Mouse (Mus musculus) MEL (cell line): ENCODE measurements around the gene Olfr97. TPM values are rescaled to one million over a fixed set of nuclear protein-coding genes. Genes with fewer than 3 reads are reported as not detected.

Source experiments
- DNase-seq: peaks from one replicate; pipeline ENCODE4 v3.0.0; 2011; ENCODE audit warnings: low read depth, low spot score
- H3K27ac ChIP-seq: 2 replicates; pipeline ENCODE4 v1.5.1; 2012; ENCODE audit warnings: low read depth, mild to moderate bottlenecking, control low read depth, low read length, moderate library complexity; ENCODE audit not compliant: control insufficient read depth
- H3K27me3 ChIP-seq, 2 experiments: fragments of 150-350 bp in 1 of 2; sonication (generic) in 1 of 2; 2 replicates each; pipeline ENCODE4 v1.6.1; 2012; ENCODE audit warnings: low read length in 2 of 2, mild to moderate bottlenecking in 2 of 2, improper control_type of control experiment in 1 of 2, moderate library complexity in 1 of 2; ENCODE audit not compliant: insufficient read depth in 2 of 2, control insufficient read depth in 1 of 2
- H3K36me3 ChIP-seq, 2 experiments: 2 replicates each; pipeline ENCODE4 v1.6.1; 2012 to 2014; ENCODE audit warnings: low read length in 2 of 2, improper control_type of control experiment in 1 of 2, inconsistent platforms in 1 of 2, mild to moderate bottlenecking in 1 of 2; ENCODE audit not compliant: insufficient read depth in 2 of 2, control insufficient read depth in 1 of 2
- H3K4me1 ChIP-seq, 2 experiments: fragments of 150-350 bp in 1 of 2; sonication (generic) in 1 of 2; 2 replicates each; pipeline ENCODE4 v1.6.1; 2012; ENCODE audit warnings: low read length in 2 of 2, improper control_type of control experiment in 1 of 2, mild to moderate bottlenecking in 1 of 2; ENCODE audit not compliant: insufficient read depth in 2 of 2, control insufficient read depth in 1 of 2
- H3K4me3 ChIP-seq, 2 experiments: fragments of 150-350 bp in 1 of 2; sonication (generic) in 1 of 2; 2 replicates each; pipeline ENCODE4 v1.5.1; 2012; ENCODE audit warnings: low read depth in 2 of 2, low read length in 2 of 2, mild to moderate bottlenecking in 2 of 2, moderate library complexity in 2 of 2, control low read depth in 1 of 2, improper control_type of control experiment in 1 of 2; ENCODE audit not compliant: control insufficient read depth in 1 of 2, insufficient read depth in 1 of 2
- H3K79me2 ChIP-seq: 2 replicates; pipeline ENCODE4 v1.6.1; 2012; ENCODE audit warnings: mild to moderate bottlenecking, low read length, moderate library complexity; ENCODE audit not compliant: control insufficient read depth, poor library complexity, insufficient read depth
- H3K9ac ChIP-seq: 2 replicates; pipeline ENCODE4 v1.6.1; 2012; ENCODE audit warnings: low read depth, mild to moderate bottlenecking, control low read depth, low read length, moderate library complexity; ENCODE audit not compliant: control insufficient read depth, poor library complexity, severe bottlenecking
- H3K9me3 ChIP-seq: fragments of 150-350 bp; sonication (generic); replicated peaks from 2 replicates; pipeline ENCODE4 v1.6.1; 2012; ENCODE audit warnings: mild to moderate bottlenecking, low read length, improper control_type of control experiment, moderate library complexity; ENCODE audit not compliant: insufficient read depth
- CHD1 ChIP-seq: IDR thresholded peaks from 2 replicates; pipeline ENCODE4 v1.6.1; 2012; ENCODE audit warnings: low read depth, mild to moderate bottlenecking, inconsistent platforms, low read length, improper control_type of control experiment
- CHD2 ChIP-seq: IDR thresholded peaks from 2 replicates; pipeline ENCODE4 v1.6.1; 2011; ENCODE audit warnings: low read length, improper control_type of control experiment
- CTCF ChIP-seq, 3 experiments: IDR thresholded peaks in 2 of 3; conservative IDR thresholded peaks in 1 of 3; 2 replicates each; pipeline ENCODE4 v1.5.1; 2011 to 2012; ENCODE audit warnings: low read length in 3 of 3, low read depth in 2 of 3, mild to moderate bottlenecking in 2 of 3, improper control_type of control experiment in 1 of 3, inconsistent platforms in 1 of 3, mixed read lengths in 1 of 3, moderate library complexity in 1 of 3; ENCODE audit not compliant: control insufficient read depth in 1 of 3, insufficient read depth in 1 of 3, poor library complexity in 1 of 3, severe bottlenecking in 1 of 3
- E2F4 ChIP-seq: IDR thresholded peaks from 2 replicates; pipeline ENCODE4 v1.6.1; 2011; ENCODE audit warnings: low read depth, low read length, improper control_type of control experiment, borderline replicate concordance
- ELF1 ChIP-seq: IDR thresholded peaks from 2 replicates; pipeline ENCODE4 v1.6.1; 2014; ENCODE audit warnings: low read depth, mild to moderate bottlenecking, inconsistent platforms, low read length, improper control_type of control experiment, moderate library complexity
- EP300 ChIP-seq, 2 experiments: IDR thresholded peaks; 2 replicates each; pipeline ENCODE4 v1.6.1; 2011; ENCODE audit warnings: improper control_type of control experiment in 2 of 2, low read length in 2 of 2, low read depth in 1 of 2, mild to moderate bottlenecking in 1 of 2
- MAFK ChIP-seq: IDR thresholded peaks from 2 replicates; pipeline ENCODE4 v1.6.1; 2011; ENCODE audit warnings: low read depth, mild to moderate bottlenecking, low read length, improper control_type of control experiment, borderline replicate concordance
- MAZ ChIP-seq: IDR thresholded peaks from 2 replicates; pipeline ENCODE4 v1.6.1; 2012; ENCODE audit warnings: low read depth, mild to moderate bottlenecking, inconsistent platforms, low read length, improper control_type of control experiment
- MEF2A ChIP-seq: IDR thresholded peaks from 2 replicates; pipeline ENCODE4 v1.6.1; 2014; ENCODE audit warnings: low read depth, mild to moderate bottlenecking, inconsistent platforms, low read length, improper control_type of control experiment; ENCODE audit not compliant: poor library complexity, insufficient replicate concordance, severe bottlenecking; ENCODE audit errors: extremely low read depth
- MXI1 ChIP-seq: IDR thresholded peaks from 2 replicates; pipeline ENCODE4 v1.6.1; 2011; ENCODE audit warnings: mild to moderate bottlenecking, low read depth, low read length, improper control_type of control experiment
- MYB ChIP-seq: IDR thresholded peaks from 2 replicates; pipeline ENCODE4 v1.6.1; 2011; ENCODE audit warnings: mild to moderate bottlenecking, low read depth, low read length, improper control_type of control experiment
- NELFE ChIP-seq: IDR thresholded peaks from 2 replicates; pipeline ENCODE4 v1.6.1; 2011; ENCODE audit warnings: low read depth, low read length, improper control_type of control experiment
- POLR2AphosphoS2 ChIP-seq: IDR thresholded peaks from 2 replicates; pipeline ENCODE4 v1.6.1; 2011; ENCODE audit warnings: low read length, improper control_type of control experiment
- POLR2AphosphoS5 ChIP-seq: IDR thresholded peaks from 2 replicates; pipeline ENCODE4 v1.6.1; 2012; ENCODE audit warnings: low read depth, borderline replicate concordance, mild to moderate bottlenecking, inconsistent platforms, low read length, moderate library complexity, mixed read lengths
- RAD21 ChIP-seq: IDR thresholded peaks from 2 replicates; pipeline ENCODE4 v1.6.1; 2011; ENCODE audit warnings: mild to moderate bottlenecking, low read depth, low read length, improper control_type of control experiment
- TAL1 ChIP-seq: IDR thresholded peaks from 2 replicates; pipeline ENCODE4 v1.6.1; 2012; ENCODE audit warnings: mild to moderate bottlenecking, inconsistent platforms, low read length, moderate library complexity, mixed read lengths
- TBP ChIP-seq: IDR thresholded peaks from 2 replicates; pipeline ENCODE4 v1.8.0; 2011; ENCODE audit warnings: low read depth, low read length, improper control_type of control experiment
- USF2 ChIP-seq, 2 experiments: IDR thresholded peaks; 2 replicates each; pipeline ENCODE4 v1.6.1; 2011 to 2012; ENCODE audit warnings: improper control_type of control experiment in 2 of 2, low read length in 2 of 2, borderline replicate concordance in 1 of 2, inconsistent platforms in 1 of 2, low read depth in 1 of 2, mild to moderate bottlenecking in 1 of 2; ENCODE audit not compliant: insufficient read depth in 1 of 2
- ZC3H11A ChIP-seq: IDR thresholded peaks from 2 replicates; pipeline ENCODE4 v1.6.1; 2012; ENCODE audit warnings: low read depth, mild to moderate bottlenecking, inconsistent platforms, low read length, improper control_type of control experiment
- ZNF384 ChIP-seq: IDR thresholded peaks from 2 replicates; pipeline ENCODE4 v1.6.1; 2012; ENCODE audit warnings: low read depth, mild to moderate bottlenecking, inconsistent platforms, low read length, improper control_type of control experiment
- polyA plus RNA-seq, 2 experiments: library from polyadenylated mRNA; stranded (reverse) in 1 of 2; unstranded in 1 of 2; fragments of >175 nt in 1 of 2; fragments of >200 nt in 1 of 2; gene quantifications; 2 replicates each; pipeline versions ENCODE4 v1.2.1 to v1.2.4; 2012; ENCODE audit warnings: low replicate concordance in 2 of 2, low read depth in 1 of 2; ENCODE audit not compliant: insufficient read length in 2 of 2, insufficient read depth in 1 of 2, missing spikeins in 1 of 2
- total RNA-seq: library from RNA; depleted of rRNA; stranded (reverse); fragments of 300-350 nt; gene quantifications from 2 replicates; pipeline ENCODE4 v1.2.3, GENCODE M21; 2012

Olfr97 gene
- total and polyA plus RNA-seq, 3 experiments, result not detected

GRCm38 (mm10) chr17:37193656-37194055 is 43.5 kb downstream of the Olfr97 start, which contains the start of gene Ubd:
Gene Ubd, plus strand, starts transcription at chr17:37193892.
- Histone ChIP-seq H3K9me3 (no peaks in the 10 kb centered on the region), H3K79me2 (no peaks in the 10 kb centered on the region)
- TF ChIP-seq NELFE (no peak), ZC3H11A (no peak), POLR2AphosphoS5 (no peak), E2F4 (no peak), CHD1 (no peak), TAL1 (no peak), MXI1 (no peak), MEF2A (no peak), MAZ (no peak), RAD21 (no peak), TBP (no peak), MAFK (no peak), ELF1 (no peak), ZNF384 (no peak), USF2 (IDR thresholded peaks at IDR 0.05; ENCODE audit: borderline replicate concordance in 1 of 2, insufficient read depth in 1 of 2, low read depth in 1 of 2, low read length in 2 of 2) (no peak), EP300 (IDR thresholded peaks at IDR 0.05; ENCODE audit: low read depth in 1 of 2, low read length in 2 of 2) (no peak), CTCF (IDR thresholded peaks at IDR 0.05 in 2 of 3, conservative IDR thresholded peaks at IDR 0.05 in 1 of 3; ENCODE audit: control insufficient read depth in 1 of 3, insufficient read depth in 1 of 3, low read depth in 2 of 3, low read length in 3 of 3, poor library complexity in 1 of 3, severe bottlenecking in 1 of 3) (no peak), MYB (no peak)
- TF ChIP-seq, all 39 proteins: peak for 0
- DNase-seq, result no peak
- Histone ChIP-seq H3K36me3 (no peaks in the 10 kb centered on the region), H3K4me1 (no peaks in the 10 kb centered on the region), H3K27me3 (no peaks in the 10 kb centered on the region; a peak in 2 of 4 replicates), H3K9ac (no peak within 1 kb of the TSS), H3K27ac (no peak within 1 kb of the TSS), H3K4me3 (no peak within 1 kb of the TSS)

GRCm38 (mm10) chr17:37193032-37193431 is 44.1 kb downstream of the Olfr97 start:
- H3K27me3 ChIP-seq, result no peaks in the 10 kb centered on the region; a peak in 2 of 4 replicates
- no peak overlapping the region for H3K9ac ChIP-seq
- no peak overlapping the region for H3K27ac ChIP-seq
- H3K4me3 ChIP-seq, result no peak overlapping the region
- no peaks in the 10 kb centered on the region for H3K4me1 ChIP-seq
- H3K79me2 ChIP-seq, result no peaks in the 10 kb centered on the region
- TF ChIP-seq POLR2AphosphoS2 (no peak), POLR2AphosphoS5 (no peak), CHD2 (no peak), MEF2A (no peak), ZNF384 (no peak), E2F4 (no peak)
- no peaks in the 10 kb centered on the region for H3K36me3 ChIP-seq
- no peak for DNase-seq
- H3K9me3 ChIP-seq, result no peaks in the 10 kb centered on the region
